Mouse (Mus musculus) liver, postnatal 0 days (tissue): ENCODE data around the gene Pdhb. TPM values are rescaled to one million over a fixed set of nuclear protein-coding genes. Genes with fewer than 3 reads are reported as not detected.

ENCODE experiments used
- ATAC-seq: fragments of 200-750 bp; cut with Nextera tagmentation; 2 replicates; pipeline ENCODE4 v1.8.0; 2017; ENCODE audit warnings: mild to moderate bottlenecking, moderate library complexity
- DNase-seq: peaks from one replicate; pipeline ENCODE4 v3.0.0-alpha.2; 2016
- H3K27ac ChIP-seq: fragments of 300-500 bp; sonication (generic); 2 replicates; pipeline ENCODE4 v1.5.1; 2014; ENCODE audit warnings: antibody characterized with exemption, moderate library complexity, mild to moderate bottlenecking, low read depth
- H3K27me3 ChIP-seq: fragments of 300-500 bp; sonication (generic); 2 replicates; pipeline ENCODE4 v1.6.1; 2014; ENCODE audit warnings: low read length, control low read depth, mixed read lengths; ENCODE audit not compliant: insufficient read depth
- H3K36me3 ChIP-seq: fragments of 300-500 bp; sonication (generic); replicated peaks from 2 replicates; pipeline ENCODE4 v1.6.1; 2014; ENCODE audit warnings: mild to moderate bottlenecking, control low read depth, low read length, moderate library complexity, mixed read lengths; ENCODE audit not compliant: insufficient read depth
- H3K4me1 ChIP-seq: fragments of 300-500 bp; sonication (generic); 2 replicates; pipeline ENCODE4 v1.6.1; 2014; ENCODE audit warnings: antibody characterized with exemption, mild to moderate bottlenecking, control low read depth; ENCODE audit not compliant: insufficient read depth
- H3K4me2 ChIP-seq: fragments of 300-500 bp; sonication (generic); 2 replicates; pipeline ENCODE4 v1.6.1; 2014; ENCODE audit warnings: low read depth, mild to moderate bottlenecking, low read length, moderate library complexity, mixed read lengths
- H3K4me3 ChIP-seq: fragments of 300-500 bp; sonication (generic); 2 replicates; pipeline ENCODE4 v1.5.1; 2014; ENCODE audit warnings: low read depth, low read length
- H3K9ac ChIP-seq: fragments of 300-500 bp; sonication (generic); replicated peaks from 2 replicates; pipeline ENCODE4 v1.6.1; 2014; ENCODE audit warnings: mild to moderate bottlenecking, moderate library complexity
- H3K9me3 ChIP-seq: fragments of 300-500 bp; sonication (generic); 2 replicates; pipeline ENCODE4 v1.6.1; 2016; ENCODE audit warnings: mild to moderate bottlenecking, control low read depth, low read length, mixed read lengths
- CTCF ChIP-seq: sonication (generic); IDR thresholded peaks from 2 replicates; pipeline ENCODE4 v1.5.1; 2016; ENCODE audit warnings: antibody characterized with exemption, low read depth
- EP300 ChIP-seq: IDR thresholded peaks from 2 replicates; pipeline ENCODE4 v1.6.1; 2016; ENCODE audit warnings: antibody characterized with exemption, low read depth, mild to moderate bottlenecking
- WGBS: fragments of 180-500 bp; shearing (Covaris S2); extraction: QIAGEN DNeasy Blood & Tissue Kit; methylation state at CpG from one replicate; pipeline ENCODE4 v1.1.7; 2014; ENCODE audit not compliant: insufficient replicate concordance; 5-methylcytosine and 5-hydroxymethylcytosine counted together
- polyA plus RNA-seq: library from polyadenylated mRNA; unstranded; fragments of >200 nt; fragmentation: Nextera tagmentation; extraction: Ambion mirVana; gene quantifications from 2 replicates; pipeline ENCODE4 v1.2.1, GENCODE M21; 2015

Pdhb gene
- polyA plus RNA-seq, 1 experiment from 2014 or later, result 125 TPM

- Histone ChIP-seq H3K36me3 (no peaks in the 10 kb centered on the region), H3K4me3 (no peak overlapping the region), H3K4me2 (no peak overlapping the region), H3K9ac (no peak overlapping the region), H3K27me3 (no peaks in the 10 kb centered on the region), H3K9me3 (no peaks in the 10 kb centered on the region), H3K27ac (no peak overlapping the region), H3K4me1 (no peaks in the 10 kb centered on the region)
- no peak for TF ChIP-seq CTCF
- TF ChIP-seq EP300, result no peak
- no peak for ATAC-seq
- no peak for DNase-seq
- WGBS, result 80% methylated on average over 6 of the region's 6 CpGs
These were observed 19.9 kb upstream of the Pdhb start for GRCm38 (mm10) chr14:8192727-8193126.

- WGBS, result 71% methylated on average over 12 of the region's 12 CpGs
- Histone ChIP-seq H3K4me3 (no peak overlapping the region), H3K4me1 (no peaks in the 10 kb centered on the region), H3K27ac (no peak overlapping the region), H3K27me3 (no peaks in the 10 kb centered on the region), H3K4me2 (no peak overlapping the region), H3K9me3 (no peaks in the 10 kb centered on the region), H3K36me3 (no peaks in the 10 kb centered on the region), H3K9ac (no peak overlapping the region)
- TF ChIP-seq CTCF (no peak), EP300 (no peak)
- ATAC-seq (no peak), DNase-seq (no peak)
These were observed 18.6 kb upstream of the Pdhb start for GRCm38 (mm10) chr14:8191331-8191965.

GRCm38 (mm10) chr14:8190556-8190955, 17.7 kb upstream of the Pdhb start:
- TF ChIP-seq EP300 (no peak), CTCF (no peak)
- H3K9me3 ChIP-seq, result no peaks in the 10 kb centered on the region
- H3K9ac ChIP-seq, result no peak overlapping the region
- 86% methylated on average over 3 of the region's 3 CpGs for WGBS
- H3K27ac ChIP-seq, result no peak overlapping the region
- no peak for ATAC-seq
- H3K4me2 ChIP-seq, result no peak overlapping the region
- H3K27me3 ChIP-seq, result no peaks in the 10 kb centered on the region
- no peaks in the 10 kb centered on the region for H3K36me3 ChIP-seq
- no peak overlapping the region for H3K4me3 ChIP-seq
- H3K4me1 ChIP-seq, result no peaks in the 10 kb centered on the region
- DNase-seq, result no peak

- TF ChIP-seq CTCF (no peak), EP300 (no peak)
- H3K9ac ChIP-seq, result no peak overlapping the region
- H3K9me3 ChIP-seq, result no peaks in the 10 kb centered on the region; the same call in 1 of the 2 replicates
- H3K4me2 ChIP-seq, result no peak overlapping the region
- no peaks in the 10 kb centered on the region for H3K4me1 ChIP-seq
- 80% methylated on average over 6 of the region's 6 CpGs for WGBS
- 0 out of 2 replicates have a peak overlapping the region, but pooled peaks have one; percentile 5 for H3K27ac ChIP-seq
- H3K27me3 ChIP-seq, result no peaks in the 10 kb centered on the region
- H3K36me3 ChIP-seq, result no peaks in the 10 kb centered on the region
- no peak overlapping the region for H3K4me3 ChIP-seq
- DNase-seq (no peak), ATAC-seq (no peak)
These were observed 13.6 kb upstream of the Pdhb start for GRCm38 (mm10) chr14:8186278-8187045.

- Histone ChIP-seq H3K4me1 (no peaks in the 10 kb centered on the region), H3K9ac (no peak overlapping the region), H3K36me3 (no peaks in the 10 kb centered on the region), H3K4me3 (no peak overlapping the region), H3K4me2 (no peak overlapping the region), H3K9me3 (no peaks in the 10 kb centered on the region; the same call in 1 of the 2 replicates), H3K27ac (no peak overlapping the region), H3K27me3 (no peaks in the 10 kb centered on the region)
- WGBS, result 66% methylated on average over 3 of the region's 3 CpGs
- TF ChIP-seq EP300, result no peak
- peak; percentile 55 for TF ChIP-seq CTCF
- no peak for DNase-seq
- ATAC-seq, result no peak
These were observed 10.5 kb upstream of the Pdhb start for GRCm38 (mm10) chr14:8183330-8183729.

GRCm38 (mm10) chr14:8180371-8181035, 7.7 kb upstream of the Pdhb start:
- Histone ChIP-seq H3K27me3 (no peaks in the 10 kb centered on the region), H3K4me1 (no peaks in the 10 kb centered on the region), H3K9me3 (no peaks in the 10 kb centered on the region; the same call in 1 of the 2 replicates), H3K27ac (no peak overlapping the region), H3K36me3 (no peaks in the 10 kb centered on the region), H3K4me2 (no peak overlapping the region), H3K9ac (no peak overlapping the region), H3K4me3 (no peak overlapping the region)
- WGBS, result 70% methylated on average over 4 of the region's 4 CpGs
- ATAC-seq (no peak), DNase-seq (no peak)
- no peak for TF ChIP-seq CTCF
- TF ChIP-seq EP300, result no peak
